Mouse (Mus musculus) CH12.LX (cell line): Measurements from ENCODE around the gene Uqcr11. TPM values are rescaled to one million over a fixed set of nuclear protein-coding genes. Genes with fewer than 3 reads are reported as not detected.

Source experiments
- DNase-seq: peaks from one replicate; pipeline ENCODE4 v3.0.0-alpha.2; 2013; ENCODE audit errors: extremely low read depth
- H3K27ac ChIP-seq: 2 replicates; pipeline ENCODE4 v1.5.1; 2012; ENCODE audit warnings: low read depth, mild to moderate bottlenecking, control low read depth, moderate library complexity; ENCODE audit not compliant: insufficient read depth
- H3K27me3 ChIP-seq: replicated peaks from 2 replicates; pipeline ENCODE3; 2012; ENCODE audit warnings: inconsistent platforms
- H3K36me3 ChIP-seq, 2 experiments: replicated peaks in 1 of 2; 2 replicates each; pipeline versions ENCODE3 to v1.6.1; 2012; ENCODE audit warnings: inconsistent platforms in 1 of 2, low read length in 1 of 2, mild to moderate bottlenecking in 1 of 2, mixed read lengths in 1 of 2, moderate library complexity in 1 of 2; ENCODE audit not compliant: control insufficient read depth in 1 of 2, insufficient read depth in 1 of 2
- H3K4me1 ChIP-seq, 2 experiments: 2 replicates each; pipeline ENCODE4 v1.6.1; 2012; ENCODE audit warnings: inconsistent platforms in 1 of 2, moderate library complexity in 1 of 2; ENCODE audit not compliant: insufficient read depth in 2 of 2, control insufficient read depth in 1 of 2
- H3K4me2 ChIP-seq: 2 replicates; pipeline ENCODE4 v1.6.1; 2012; ENCODE audit warnings: low read depth, mild to moderate bottlenecking, control low read depth; ENCODE audit not compliant: poor library complexity, insufficient read depth, severe bottlenecking
- H3K4me3 ChIP-seq, 3 experiments: fragments of 150-350 bp in 1 of 3; sonication (generic) in 1 of 3; replicated peaks in 1 of 3; 2 replicates each; pipeline versions ENCODE3 to v1.5.1; 2011 to 2012; ENCODE audit warnings: low read depth in 2 of 3, low read length in 2 of 3, mild to moderate bottlenecking in 2 of 3, moderate library complexity in 2 of 3, control low read depth in 1 of 3, improper control_type of control experiment in 1 of 3, inconsistent platforms in 1 of 3, mixed read lengths in 1 of 3; ENCODE audit not compliant: poor library complexity in 1 of 3
- H3K79me2 ChIP-seq: replicated peaks from 2 replicates; pipeline ENCODE4 v1.6.1; 2012; ENCODE audit warnings: mild to moderate bottlenecking, moderate library complexity; ENCODE audit not compliant: control insufficient read depth, poor library complexity, insufficient read depth, severe bottlenecking; ENCODE audit errors: extremely low read depth
- H3K9ac ChIP-seq: 2 replicates; pipeline ENCODE4 v1.6.1; 2012; ENCODE audit warnings: low read depth, mild to moderate bottlenecking, control low read depth, moderate library complexity; ENCODE audit not compliant: insufficient read depth
- H3K9me3 ChIP-seq: replicated peaks from 2 replicates; pipeline ENCODE3; 2012; ENCODE audit warnings: low read length, inconsistent platforms, mixed read lengths
- CTCF ChIP-seq, 2 experiments: IDR thresholded peaks in 1 of 2; conservative IDR thresholded peaks in 1 of 2; 2 replicates each; pipeline ENCODE4 v1.5.1; 2011 to 2012; ENCODE audit warnings: low read depth in 2 of 2, low read length in 2 of 2, improper control_type of control experiment in 1 of 2, inconsistent platforms in 1 of 2, mild to moderate bottlenecking in 1 of 2, moderate library complexity in 1 of 2
- E2F4 ChIP-seq: IDR thresholded peaks from 2 replicates; pipeline ENCODE4 v1.6.1; 2011; ENCODE audit warnings: low read depth, low read length, improper control_type of control experiment; ENCODE audit not compliant: insufficient replicate concordance
- ELF1 ChIP-seq: IDR thresholded peaks from 2 replicates; pipeline ENCODE4 v1.6.1; 2014; ENCODE audit warnings: low read depth, mild to moderate bottlenecking, inconsistent platforms, low read length, improper control_type of control experiment
- EP300 ChIP-seq: IDR thresholded peaks from 2 replicates; pipeline ENCODE4 v1.6.1; 2011; ENCODE audit warnings: low read length, improper control_type of control experiment
- ETS1 ChIP-seq: conservative IDR thresholded peaks from 2 replicates; pipeline ENCODE4 v1.6.1; 2012; ENCODE audit warnings: low read depth, mild to moderate bottlenecking, inconsistent platforms, low read length, improper control_type of control experiment, moderate library complexity
- GABPA ChIP-seq: IDR thresholded peaks from 2 replicates; pipeline ENCODE4 v1.6.1; 2012; ENCODE audit warnings: low read depth, low read length, improper control_type of control experiment, inconsistent platforms; ENCODE audit not compliant: insufficient replicate concordance
- HCFC1 ChIP-seq: IDR thresholded peaks from 2 replicates; pipeline ENCODE4 v1.6.1; 2012; ENCODE audit warnings: low read depth, mild to moderate bottlenecking, inconsistent platforms, low read length, improper control_type of control experiment
- IRF4 ChIP-seq: IDR thresholded peaks from 2 replicates; pipeline ENCODE4 v1.6.1; 2014; ENCODE audit warnings: low read depth, mild to moderate bottlenecking, inconsistent platforms, low read length, improper control_type of control experiment
- JUND ChIP-seq: conservative IDR thresholded peaks from 2 replicates; pipeline ENCODE4 v1.6.1; 2011; ENCODE audit warnings: low read depth, low read length, improper control_type of control experiment
- MAFK ChIP-seq: IDR thresholded peaks from 2 replicates; pipeline ENCODE4 v1.6.1; 2011; ENCODE audit warnings: low read length, improper control_type of control experiment; ENCODE audit not compliant: insufficient replicate concordance
- MAZ ChIP-seq: IDR thresholded peaks from 2 replicates; pipeline ENCODE4 v1.6.1; 2012; ENCODE audit warnings: low read depth, mild to moderate bottlenecking, inconsistent platforms, low read length, improper control_type of control experiment, moderate library complexity
- MYC ChIP-seq: IDR thresholded peaks from 2 replicates; pipeline ENCODE4 v1.6.1; 2011; ENCODE audit warnings: low read depth, mild to moderate bottlenecking, improper control_type of control experiment, low read length
- POLR2A ChIP-seq: IDR thresholded peaks from 2 replicates; pipeline ENCODE4 v1.6.1; 2011; ENCODE audit warnings: low read depth, mild to moderate bottlenecking, improper control_type of control experiment, low read length
- POLR2AphosphoS2 ChIP-seq: IDR thresholded peaks from 2 replicates; pipeline ENCODE4 v1.6.1; 2011; ENCODE audit warnings: low read depth, low read length, improper control_type of control experiment
- RCOR1 ChIP-seq: conservative IDR thresholded peaks from 2 replicates; pipeline ENCODE4 v1.6.1; 2012; ENCODE audit warnings: low read depth, mild to moderate bottlenecking, inconsistent platforms, low read length, improper control_type of control experiment
- SMC3 ChIP-seq: IDR thresholded peaks from 2 replicates; pipeline ENCODE4 v1.6.1; 2011; ENCODE audit warnings: low read depth, low read length, improper control_type of control experiment
- TBP ChIP-seq: conservative IDR thresholded peaks from 2 replicates; pipeline ENCODE4 v1.6.1; 2011; ENCODE audit warnings: low read depth, low read length, improper control_type of control experiment
- TCF12 ChIP-seq: IDR thresholded peaks from 2 replicates; pipeline ENCODE4 v1.6.1; 2014; ENCODE audit warnings: low read depth, mild to moderate bottlenecking, inconsistent platforms, low read length, improper control_type of control experiment
- USF2 ChIP-seq: conservative IDR thresholded peaks from 2 replicates; pipeline ENCODE4 v1.6.1; 2011; ENCODE audit warnings: low read depth, low read length, improper control_type of control experiment
- ZKSCAN1 ChIP-seq: IDR thresholded peaks from 2 replicates; pipeline ENCODE4 v1.6.1; 2012; ENCODE audit warnings: low read depth, inconsistent platforms, low read length, improper control_type of control experiment, borderline replicate concordance
- ZMIZ1 ChIP-seq: IDR thresholded peaks from 2 replicates; pipeline ENCODE4 v1.6.1; 2012; ENCODE audit warnings: low read depth, mild to moderate bottlenecking, inconsistent platforms, low read length, improper control_type of control experiment
- ZNF384 ChIP-seq: IDR thresholded peaks from 2 replicates; pipeline ENCODE4 v1.6.1; 2012; ENCODE audit warnings: low read depth, low read length, improper control_type of control experiment, inconsistent platforms
- dilution Hi-C: fragments of 300-500 bp; cut with MboI; formaldehyde crosslinking; loops from 2 replicates; pipeline ENCODE4 v1.14.3; 2020; ENCODE audit warnings: low sequenced_read_pairs; ENCODE audit not compliant: extremely low pct_unique_long_range_greater_than_20kb, extremely low pct_ligation_motif_present
- in situ Hi-C: fragments of 300-500 bp; cut with MboI; formaldehyde crosslinking; loops from 3 replicates; pipeline ENCODE4 v1.14.3; 2019; ENCODE audit warnings: low sequenced_read_pairs, low pct_ligation_motif_present, low pct_unique_long_range_greater_than_20kb, mixed read lengths
- polyA plus RNA-seq: library from polyadenylated mRNA; unstranded; fragments of >175 nt; gene quantifications from 2 replicates; pipeline ENCODE4 v1.2.1, GENCODE M21; 2012; ENCODE audit warnings: low read depth; ENCODE audit not compliant: insufficient read length
- total RNA-seq, 2 experiments: library from RNA; depleted of rRNA; stranded (reverse); fragments of 300-350 nt in 1 of 2; fragments of >200 nt in 1 of 2; gene quantifications; 2 replicates each; pipeline ENCODE4 v1.2.3; 2012 to 2014

The Uqcr11 gene
- total and polyA plus RNA-seq, 3 experiments = 206 to 466 (median 444) TPM

GRCm38 (mm10) chr10:80392687-80393086, 13.9 kb downstream of the Uqcr11 start:
- H3K27me3 ChIP-seq = no peaks in the 10 kb centered on the region
- H3K4me2 ChIP-seq = no peak overlapping the region
- H3K36me3 ChIP-seq = peaks cover 43 to 71% of the 10 kb centered on the region in 2 experiments
- H3K27ac ChIP-seq = no peak overlapping the region
- in situ Hi-C loops (no loop called here), dilution Hi-C loops (no loop called here)
- H3K9ac ChIP-seq = no peak overlapping the region
- TF ChIP-seq USF2 = no peak
- no peak for TF ChIP-seq POLR2A
- TF ChIP-seq EP300 = no peak
- no peak for TF ChIP-seq SMC3
- TF ChIP-seq MAFK = no peak
- TF ChIP-seq JUND = no peak
- no peak for TF ChIP-seq CTCF (conservative IDR thresholded peaks at IDR 0.05 in 1 of 2, IDR thresholded peaks at IDR 0.05 in 1 of 2; ENCODE audit: low read depth in 2 of 2, low read length in 2 of 2)
- TF ChIP-seq E2F4 = no peak
- TF ChIP-seq TBP = no peak
- TF ChIP-seq MYC = no peak
- H3K4me1 ChIP-seq = peaks cover 23 to 50% of the 10 kb centered on the region in 2 experiments
- no peak overlapping the region for H3K4me3 ChIP-seq
- peaks cover 18% of the 10 kb centered on the region for H3K79me2 ChIP-seq
- DNase-seq = no peak
- H3K9me3 ChIP-seq = no peaks in the 10 kb centered on the region

- Histone ChIP-seq H3K4me2 (no peak overlapping the region), H3K9me3 (no peaks in the 10 kb centered on the region), H3K9ac (no peak overlapping the region), H3K36me3 (peaks cover 40 to 62% of the 10 kb centered on the region in 2 experiments), H3K4me3 (no peak overlapping the region), H3K27me3 (no peaks in the 10 kb centered on the region), H3K27ac (no peak overlapping the region), H3K4me1 (peaks cover 23 to 44% of the 10 kb centered on the region in 2 experiments), H3K79me2 (no peaks in the 10 kb centered on the region; the same call in 1 of the 2 replicates)
- dilution Hi-C loops = no loop called here
- in situ Hi-C loops = no loop called here
- TF ChIP-seq IRF4 = no peak
- no peak for TF ChIP-seq E2F4
- no peak for TF ChIP-seq ZKSCAN1
- no peak for TF ChIP-seq ETS1
- no peak for TF ChIP-seq HCFC1
- no peak for TF ChIP-seq TCF12
- no peak for TF ChIP-seq POLR2AphosphoS2
- TF ChIP-seq GABPA = no peak
- TF ChIP-seq ZMIZ1 = no peak
- no peak for TF ChIP-seq SMC3
- TF ChIP-seq ELF1 = no peak
- TF ChIP-seq MAZ = no peak
- TF ChIP-seq ZNF384 = no peak
- TF ChIP-seq RCOR1 = no peak
- DNase-seq = no peak
These were observed 15.9 kb downstream of the Uqcr11 start for GRCm38 (mm10) chr10:80390697-80391096.
